In the genomic region with DNA sequence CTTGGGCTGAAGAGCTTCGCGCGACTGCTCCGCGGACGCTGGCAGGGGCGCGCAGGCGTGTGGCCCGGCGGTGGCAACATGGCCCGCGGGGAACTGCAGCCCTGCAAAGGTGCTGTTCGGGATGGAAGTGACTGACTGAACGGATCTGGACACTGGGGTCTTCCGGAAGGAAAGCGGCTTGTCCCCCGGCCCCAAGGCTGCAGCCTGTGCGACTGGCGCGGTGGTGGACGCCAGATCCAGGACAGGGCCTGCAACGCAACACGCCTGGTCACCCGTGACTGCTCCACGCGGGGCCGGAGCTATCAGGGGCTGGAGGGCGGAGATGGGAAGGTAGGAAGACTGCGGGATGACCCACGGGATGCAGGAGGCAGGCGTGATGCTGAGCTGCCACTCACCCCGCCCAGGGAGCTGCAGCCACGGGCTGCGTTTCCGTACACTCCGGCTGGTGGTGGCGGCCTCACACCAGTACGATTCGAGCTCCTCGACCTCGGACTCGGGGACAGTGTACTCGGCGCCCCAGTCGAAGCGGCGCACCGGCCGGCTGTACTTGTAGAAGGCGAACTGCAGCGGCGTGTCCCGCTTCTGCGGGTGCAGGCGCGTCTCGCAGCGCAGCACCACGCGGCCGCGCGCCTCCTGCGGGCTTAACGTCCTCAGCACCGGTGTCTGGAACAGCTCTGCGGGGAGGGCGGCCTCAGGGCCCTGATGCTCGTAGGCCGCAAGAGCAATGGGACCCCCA, we compare ENCODE assay signal across 9 mouse cellular contexts. TPM values are rescaled to one million over a fixed set of nuclear protein-coding genes. Genes with fewer than 3 reads are reported as not detected.
DNase-seq lines count a peak whose midpoint lies in the region; ATAC-seq and TF ChIP-seq lines count a peak whose summit lies in the region.
"Had no signal": no experiment of that assay in that cellular context is flagged by ENCODE, and none has a peak within 500 bp of the region (broad histone marks: within the 10 kb centered on the region; RNA-seq: fewer than 3 reads in every experiment).

No protein-coding gene starts in this region.

- peak; percentile 75 for DNase-seq in heart, embryonic 10.5 days (ENCODE audit: low spot score)
- no peak for DNase-seq in heart, postnatal 36 days
- DNase-seq in R1 (ENCODE audit: low read depth, low spot score): peak; percentile 54
- DNase-seq in embryo, embryonic 10 days (ENCODE audit: low spot score): peak; percentile 64
- DNase-seq in heart, postnatal 0 days (ENCODE audit: low spot score): peak; percentile 22
- peak; percentile 35 to 60 for DNase-seq in left cerebral cortex, postnatal 36 days (ENCODE audit: low spot score in 2 of 2)
- peak; percentile 70 for DNase-seq in splenic B cell, adult 2 months (ENCODE audit: low read depth, low spot score)

- H3K36me3 ChIP-seq in heart, embryonic 10.5 days: no peaks in the 10 kb centered on the region
- H3K36me3 ChIP-seq in heart, postnatal 0 days (replicated peaks; ENCODE audit: control insufficient read depth, insufficient read depth, low read length): no peaks in the 10 kb centered on the region
- H3K36me3 ChIP-seq in midbrain, embryonic 13.5 days: no peaks in the 10 kb centered on the region
- H3K36me3 ChIP-seq in splenic B cell, adult 2 months (ENCODE audit: control insufficient read depth, insufficient read depth, low read length, poor library complexity, severe bottlenecking): no peaks in the 10 kb centered on the region

- intact Hi-C loops in heart, postnatal 36 days (cut with DNase I): no loop called here
- intact Hi-C loops in left cerebral cortex, postnatal 36 days (cut with DNase I): loop anchor here (10.0 kb wide), 1 partner anchor 197 kb away; no protein-coding TSS in a partner anchor

- no peaks in the 10 kb centered on the region for H3K9me3 ChIP-seq in heart, embryonic 10.5 days
- H3K9me3 ChIP-seq in heart, postnatal 0 days (replicated peaks; ENCODE audit: control insufficient read depth, low read length): no peaks in the 10 kb centered on the region
- no peaks in the 10 kb centered on the region for H3K9me3 ChIP-seq in midbrain, embryonic 13.5 days

- peak overlapping the region; percentile 73 for H3K4me2 ChIP-seq in heart, postnatal 0 days (ENCODE audit: low read depth, low read length)
- peak overlapping the region; percentile 95 for H3K4me2 ChIP-seq in midbrain, embryonic 13.5 days (replicated peaks)

- TF ChIP-seq EP300 in heart, postnatal 0 days (IDR thresholded peaks at IDR 0.05; ENCODE audit: low read depth): no peak

- peaks cover 16% of the 10 kb centered on the region for H3K4me1 ChIP-seq in heart, embryonic 10.5 days
- H3K4me1 ChIP-seq in heart, postnatal 0 days (ENCODE audit: control insufficient read depth, insufficient read depth): peaks cover 13% of the 10 kb centered on the region
- H3K4me1 ChIP-seq in midbrain, embryonic 13.5 days (replicated peaks): peaks cover 15% of the 10 kb centered on the region

- TF ChIP-seq CTCF in heart, postnatal 0 days (IDR thresholded peaks at IDR 0.05; ENCODE audit: low read depth): no peak

- H3K9ac ChIP-seq in heart, postnatal 0 days (replicated peaks; ENCODE audit: low read depth, low read length): 0 out of 2 replicates have a peak overlapping the region, but pooled peaks have one; percentile 28
- H3K9ac ChIP-seq in midbrain, embryonic 13.5 days (replicated peaks): peak overlapping the region; percentile 71

- peak; percentile 61 for ATAC-seq in heart, postnatal 0 days (ENCODE audit: insufficient read depth, low read depth)
- peak; percentile 81 for ATAC-seq in midbrain, embryonic 13.5 days

- peak overlapping the region; percentile 67 for H3K4me3 ChIP-seq in heart, embryonic 10.5 days
- H3K4me3 ChIP-seq in heart, postnatal 0 days (ENCODE audit: low read depth, low read length): peak overlapping the region; percentile 52
- peak overlapping the region; percentile 66 for H3K4me3 ChIP-seq in midbrain, embryonic 13.5 days (replicated peaks)

- H3K27ac ChIP-seq in heart, embryonic 10.5 days: peak overlapping the region; percentile 59
- no peak overlapping the region for H3K27ac ChIP-seq in heart, postnatal 0 days (ENCODE audit: low read depth)
- H3K27ac ChIP-seq in midbrain, embryonic 13.5 days: no peak overlapping the region

- peaks cover 91% of the 10 kb centered on the region for H3K27me3 ChIP-seq in heart, embryonic 10.5 days (ENCODE audit: insufficient read depth, poor library complexity, severe bottlenecking)
- H3K27me3 ChIP-seq in heart, postnatal 0 days (ENCODE audit: control insufficient read depth, insufficient read depth, low read length): peaks cover 38% of the 10 kb centered on the region
- H3K27me3 ChIP-seq in midbrain, embryonic 13.5 days: peaks cover 65% of the 10 kb centered on the region
- H3K27me3 ChIP-seq in splenic B cell, adult 2 months (ENCODE audit: control insufficient read depth, insufficient read depth, low read length, poor library complexity, severe bottlenecking): no peaks in the 10 kb centered on the region

- WGBS in heart, embryonic 10.5 days: under 1% methylated on average over 71 of the region's 71 CpGs
- WGBS in heart, postnatal 0 days: 2% methylated on average over 71 of the region's 71 CpGs
- WGBS in midbrain, embryonic 13.5 days: under 1% methylated on average over 71 of the region's 71 CpGs

RNA-seq across cellular contexts. Expression of gene Fcrlb, which starts 5.1 kb away (rescaled TPM):
- not detected in 2 replicates for polyA plus RNA-seq in heart, embryonic 10.5 days (2016; fragmentation: Nextera tagmentation; extraction: Ambion mirVana)
- total RNA-seq in heart, postnatal 36 days (2021): not detected
- not detected in 2 replicates for total RNA-seq in heart, postnatal 0 days (2014; rRNA removed; ENCODE audit: low replicate concordance)
- not detected in 2 replicates for polyA plus RNA-seq in heart, postnatal 0 days (2015; fragmentation: Nextera tagmentation; extraction: Ambion mirVana)
- under 1 TPM; 0.32 to 0.81 TPM for total RNA-seq in left cerebral cortex, postnatal 36 days (2021)
- 0.16 and 0.26 TPM in 2 replicates for polyA plus RNA-seq in midbrain, embryonic 13.5 days (2015; fragmentation: Nextera tagmentation; extraction: Ambion mirVana)
- total RNA-seq: heart, postnatal 10 days had no signal

RNA-seq across cellular contexts. Expression of gene Fcrla, which starts 19.8 kb away (rescaled TPM):
- polyA plus RNA-seq in heart, embryonic 10.5 days (2016; fragmentation: Nextera tagmentation; extraction: Ambion mirVana): 0.08 TPM in 1 of 2 replicates, not detected in the other
- total RNA-seq in heart, postnatal 36 days (2021): under 1 TPM in 1 of 2 experiments, not detected in 1; 0.56 TPM
- total RNA-seq in heart, postnatal 0 days (2014; rRNA removed; ENCODE audit: low replicate concordance): 0.35 TPM in 1 of 2 replicates, not detected in the other
- 0.08 and 0.23 TPM in 2 replicates for polyA plus RNA-seq in heart, postnatal 0 days (2015; fragmentation: Nextera tagmentation; extraction: Ambion mirVana)
- not detected for total RNA-seq in left cerebral cortex, postnatal 36 days (2021)
- not detected in 2 replicates for polyA plus RNA-seq in midbrain, embryonic 13.5 days (2015; fragmentation: Nextera tagmentation; extraction: Ambion mirVana)

RNA-seq across cellular contexts. Expression of gene Dusp12, which starts 22.3 kb away (rescaled TPM):
- polyA plus RNA-seq in heart, embryonic 10.5 days (2016; fragmentation: Nextera tagmentation; extraction: Ambion mirVana): 28.9 and 37.9 TPM in 2 replicates
- 1 to 10 TPM; 8.6 to 9.8 TPM for total RNA-seq in heart, postnatal 36 days (2021)
- total RNA-seq in heart, postnatal 0 days (2014; rRNA removed; ENCODE audit: low replicate concordance): 13.0 and 15.6 TPM in 2 replicates
- 19.3 and 21.7 TPM in 2 replicates for polyA plus RNA-seq in heart, postnatal 0 days (2015; fragmentation: Nextera tagmentation; extraction: Ambion mirVana)
- 10 to 100 TPM; 14.0 to 17.3 TPM for total RNA-seq in left cerebral cortex, postnatal 36 days (2021)
- polyA plus RNA-seq in midbrain, embryonic 13.5 days (2015; fragmentation: Nextera tagmentation; extraction: Ambion mirVana): 38.0 and 39.8 TPM in 2 replicates

RNA-seq across cellular contexts. Expression of gene Gm26620, which starts 22.8 kb away (rescaled TPM):
- 0.67 TPM in 1 of 2 replicates, not detected in the other for polyA plus RNA-seq in heart, embryonic 10.5 days (2016; fragmentation: Nextera tagmentation; extraction: Ambion mirVana)
- under 1 TPM; 0.33 to 0.39 TPM for total RNA-seq in heart, postnatal 36 days (2021)
- 1.6 and 4.3 TPM in 2 replicates for total RNA-seq in heart, postnatal 0 days (2014; rRNA removed; ENCODE audit: low replicate concordance)
- 1.0 and 1.4 TPM in 2 replicates for polyA plus RNA-seq in heart, postnatal 0 days (2015; fragmentation: Nextera tagmentation; extraction: Ambion mirVana)
- total RNA-seq in left cerebral cortex, postnatal 36 days (2021): under 1 TPM in 1 of 2 experiments, not detected in 1; 0.54 TPM
- 0.32 TPM in 1 of 2 replicates, not detected in the other for polyA plus RNA-seq in midbrain, embryonic 13.5 days (2015; fragmentation: Nextera tagmentation; extraction: Ambion mirVana)

RNA-seq across cellular contexts. Expression of gene Atf6, which starts 40.1 kb away (rescaled TPM):
- polyA plus RNA-seq in heart, embryonic 10.5 days (2016; fragmentation: Nextera tagmentation; extraction: Ambion mirVana): 10.9 and 16.0 TPM in 2 replicates
- total RNA-seq in heart, postnatal 36 days (2021): 10 to 100 TPM; 63.2 to 71.4 TPM
- 41.2 and 41.5 TPM in 2 replicates for total RNA-seq in heart, postnatal 0 days (2014; rRNA removed; ENCODE audit: low replicate concordance)
- 11.2 and 13.0 TPM in 2 replicates for polyA plus RNA-seq in heart, postnatal 0 days (2015; fragmentation: Nextera tagmentation; extraction: Ambion mirVana)
- total RNA-seq in left cerebral cortex, postnatal 36 days (2021): 10 to 100 TPM; 53.3 to 59.4 TPM
- polyA plus RNA-seq in midbrain, embryonic 13.5 days (2015; fragmentation: Nextera tagmentation; extraction: Ambion mirVana): 7.8 and 8.3 TPM in 2 replicates

Comparison
In these comparisons a context has a peak if more than half of its experiments do, and no peak if none do; other contexts are left out.
1. DNase-seq: peak in heart, embryonic 10.5 days (single experiment), R1 (single experiment), embryo, embryonic 10 days (single experiment), heart, postnatal 0 days (single experiment), left cerebral cortex, postnatal 36 days (2 of 2) and splenic B cell, adult 2 months (single experiment); none in heart, postnatal 36 days (0 of 2).
2. Peak in every context shown above with its lines, with median percentiles within 50 percentile points of each other: H3K4me3 ChIP-seq.